Mouse (Mus musculus) sigmoid colon, adult 10 weeks (tissue): ENCODE measurements around the gene S1pr3. TPM values are rescaled to one million over a fixed set of nuclear protein-coding genes. Genes with fewer than 3 reads are reported as not detected.

Source experiments
- polyA plus RNA-seq: library from polyadenylated mRNA; stranded (reverse); fragments of 350-450 nt; fragmentation: Illumina TruSeq; extraction: RNeasy Lipid Tissue Mini Kit (QIAGEN cat#74804); gene quantifications from one replicate; pipeline ENCODE4 v1.2.3, GENCODE M21; 2014; ENCODE audit warnings: low read depth, low replicate concordance

Gene S1pr3
- 1.4 TPM for polyA plus RNA-seq

DNA sequence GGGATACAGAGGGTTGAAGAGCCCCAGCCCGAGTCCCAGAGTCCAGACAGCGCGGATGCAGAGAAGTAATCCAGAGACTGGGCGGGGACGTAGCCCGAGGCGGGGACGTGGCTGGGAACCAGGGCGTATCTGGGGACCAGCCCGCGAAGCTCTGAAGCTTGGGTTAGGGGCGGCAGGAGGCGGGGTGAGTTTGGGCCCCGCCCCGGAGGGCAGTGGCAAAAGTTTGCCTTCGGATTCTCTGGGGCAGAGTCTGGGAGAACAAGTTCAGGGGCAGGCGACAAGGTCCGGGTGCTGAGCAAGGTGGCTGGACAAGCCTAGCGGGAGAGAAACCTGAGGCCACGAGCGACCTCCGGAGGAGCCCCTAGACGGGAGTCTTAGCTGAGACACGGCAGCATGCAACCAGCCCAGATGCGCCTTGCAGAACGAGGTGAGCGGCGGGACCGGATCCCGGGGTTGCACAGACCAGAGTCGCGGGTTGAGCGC lies at the start of gene S1pr3:
Gene S1pr3 (plus strand): TSS at position 121 of the 483 bp plus-strand sequence.

Other genes starting within 250 kb of the S1pr3 start
- gene Nxnl2, start 237.6 kb upstream of the S1pr3 start, polyA plus RNA-seq, result 0.28 TPM
- 0.22 TPM for gene Shc3, start 160.8 kb downstream of the S1pr3 start, polyA plus RNA-seq
- 198 TPM for gene Cks2, start 236.6 kb downstream of the S1pr3 start, polyA plus RNA-seq
- gene Secisbp2, start 243.1 kb downstream of the S1pr3 start, polyA plus RNA-seq, result 12.6 TPM